Mouse (Mus musculus) urinary bladder, adult 2 months (tissue): ENCODE measurements around the gene Rapgefl1. TPM values are rescaled to one million over a fixed set of nuclear protein-coding genes. Genes with fewer than 3 reads are reported as not detected.

Experiments
- DNase-seq: peaks from one replicate; pipeline ENCODE4 v3.0.0; 2022; ENCODE audit warnings: low spot score
- polyA plus RNA-seq: library from polyadenylated mRNA; depleted of rRNA; stranded (reverse); fragments of >200 nt; gene quantifications from 2 replicates; pipeline ENCODE4 v1.2.3, GENCODE M21; 2012; rRNA removed

The Rapgefl1 gene
- polyA plus RNA-seq, 1 experiment = 56.6 TPM

DNA sequence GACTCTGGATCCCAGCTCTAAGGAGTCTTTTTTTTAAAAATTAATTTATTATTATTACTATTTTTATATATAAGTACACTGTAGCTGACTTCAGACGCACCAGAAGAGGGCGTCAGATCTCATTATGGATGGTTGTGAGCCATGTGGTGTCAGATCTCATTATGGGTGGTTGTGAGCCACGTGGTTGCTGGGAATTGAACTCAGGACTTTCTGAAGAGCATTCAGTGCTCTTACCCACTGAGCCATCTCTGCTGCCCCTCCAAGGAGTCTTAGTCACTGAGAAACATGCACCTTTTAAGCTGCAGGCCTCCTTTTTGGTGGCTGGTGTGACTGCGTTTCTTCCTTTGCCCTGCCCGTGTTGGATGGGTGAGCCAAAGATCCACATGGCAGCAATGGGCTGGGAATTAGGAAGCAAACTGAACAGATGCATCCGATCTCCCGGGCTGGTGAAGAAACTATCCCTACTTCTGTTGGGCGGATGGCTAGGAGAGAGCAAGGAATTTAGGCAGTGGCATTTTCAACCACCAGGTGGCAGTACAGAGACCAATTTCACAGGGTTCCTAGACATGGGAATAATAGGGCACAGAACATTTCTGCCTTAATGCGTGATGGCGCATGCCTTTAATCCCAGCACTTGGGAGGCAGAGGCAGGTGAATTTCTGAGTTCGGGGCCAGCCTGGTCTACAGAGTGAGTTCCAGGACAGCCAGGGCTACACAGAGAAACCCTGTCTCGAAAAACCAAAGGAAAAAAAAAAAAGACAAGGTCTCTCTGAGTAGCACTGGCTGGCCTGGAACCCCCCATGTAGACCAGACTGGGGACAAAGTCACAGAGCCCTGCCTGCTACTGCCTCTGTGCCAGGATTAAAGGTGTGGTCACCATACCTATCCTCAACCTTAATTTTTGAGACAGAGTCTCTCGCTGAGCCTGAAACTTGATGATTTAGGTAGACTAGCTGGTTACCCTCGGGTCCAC, 22.5 kb downstream of the Rapgefl1 start:
- peak; percentile 63 for DNase-seq

DNA sequence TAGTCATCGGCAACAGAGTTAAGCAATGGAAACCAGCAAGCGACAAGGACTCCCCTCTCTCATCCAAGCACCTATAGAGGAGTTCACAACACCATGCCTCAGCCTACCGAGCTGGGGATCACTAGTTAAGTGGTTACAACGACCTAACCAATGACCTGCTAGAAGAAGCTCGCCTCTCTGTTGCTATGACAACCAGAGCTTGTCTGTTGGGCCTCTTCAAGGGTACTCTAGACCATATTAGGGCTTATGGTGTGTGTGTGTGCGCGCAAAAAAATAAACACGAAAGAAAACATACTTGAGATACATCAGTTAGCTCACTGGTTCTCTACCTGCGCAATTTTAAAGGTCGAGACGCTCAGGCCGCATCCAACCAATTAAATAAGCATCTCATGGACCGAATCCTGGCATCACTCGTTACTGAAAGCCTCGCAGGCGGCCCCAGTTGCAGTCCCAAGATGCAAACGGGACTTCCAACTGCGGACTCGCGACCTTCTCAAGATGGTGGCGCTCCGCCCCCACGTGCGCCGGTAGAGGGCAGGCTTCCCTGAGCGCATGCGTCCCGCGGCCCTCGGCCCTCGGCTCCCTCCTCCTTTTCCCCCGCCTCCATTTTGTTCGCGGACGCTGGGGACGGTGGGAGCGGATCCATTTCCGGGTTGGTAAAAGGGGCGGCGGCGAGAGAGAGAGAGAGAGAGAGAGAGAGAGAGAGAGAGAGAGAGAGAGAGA, 26.6 kb downstream of the Rapgefl1 start, which contains the start of gene Wipf2:
TSS of gene Wipf2 (plus strand) at position 611 of the 723 bp plus-strand sequence.
- peak; percentile 90 for DNase-seq

GRCm38 (mm10) chr11:98863751-98864429, 27.3 kb downstream of the Rapgefl1 start:
- peak; percentile 55 for DNase-seq

DNA sequence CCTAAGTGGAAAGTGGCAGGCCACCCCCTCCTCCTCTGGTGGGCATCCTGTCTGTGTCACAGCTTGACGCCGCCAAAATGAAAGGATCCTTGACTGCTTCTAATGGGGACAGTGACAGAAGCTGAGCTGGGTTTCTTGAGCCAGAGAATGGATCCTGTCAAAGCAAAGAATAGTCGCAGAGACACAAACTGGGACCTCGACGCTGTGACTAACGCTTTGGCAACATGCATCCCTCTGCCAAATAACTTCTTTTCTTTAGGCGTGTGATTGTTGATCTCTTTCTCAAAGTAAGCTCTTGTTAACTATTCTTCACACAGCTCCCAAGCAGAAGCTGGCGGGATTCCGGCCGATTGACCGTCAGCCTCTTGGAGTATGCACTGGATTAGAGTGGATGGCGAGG, 30.7 kb downstream of the Rapgefl1 start:
- no peak for DNase-seq

DNA sequence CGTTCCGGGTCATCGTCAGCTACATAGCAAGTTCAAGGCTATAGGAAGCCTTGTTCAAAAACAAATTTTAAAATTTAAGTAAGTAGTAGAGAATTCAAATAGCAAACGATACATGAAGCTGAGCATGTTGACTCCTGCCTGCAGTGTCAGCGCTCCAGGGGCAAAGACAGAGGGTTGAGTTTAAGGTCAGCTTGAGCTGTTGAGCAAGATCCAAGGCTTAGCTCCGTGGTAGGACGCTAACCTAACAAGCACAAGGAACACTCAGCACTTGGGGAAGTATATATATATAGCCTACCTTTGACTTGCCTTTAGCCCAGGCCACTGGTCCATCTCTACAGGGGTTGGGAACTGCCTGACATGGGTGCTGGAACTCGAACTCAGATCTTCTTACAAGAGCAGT, 33.3 kb downstream of the Rapgefl1 start:
- DNase-seq = no peak

GRCm38 (mm10) chr11:98870791-98871190, 34.2 kb downstream of the Rapgefl1 start:
- DNase-seq = no peak

DNA sequence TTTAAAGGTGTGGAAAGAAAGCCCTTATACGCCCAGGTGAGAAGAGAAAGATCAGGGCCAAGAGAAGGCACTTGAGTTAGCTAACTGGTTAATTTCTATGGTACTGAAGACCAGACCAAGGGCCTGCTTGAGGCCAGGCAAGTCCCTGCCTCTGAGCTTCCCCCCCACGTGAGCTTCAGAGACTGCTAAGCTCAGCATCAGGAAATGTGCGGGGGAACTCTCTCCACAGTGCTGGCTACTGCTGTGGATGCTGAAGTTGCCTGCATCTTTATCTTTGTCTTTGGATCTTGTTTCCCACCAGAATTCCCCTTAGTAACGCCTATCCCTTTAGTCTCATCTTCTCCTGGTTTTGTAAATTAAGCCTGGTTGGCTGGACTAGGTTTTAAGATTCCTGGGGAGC, 34.8 kb downstream of the Rapgefl1 start:
- DNase-seq = no peak

GRCm38 (mm10) chr11:98872040-98872439, 35.5 kb downstream of the Rapgefl1 start:
- DNase-seq = no peak

GRCm38 (mm10) chr11:98873900-98874299, 37.3 kb downstream of the Rapgefl1 start:
- no peak for DNase-seq

DNA sequence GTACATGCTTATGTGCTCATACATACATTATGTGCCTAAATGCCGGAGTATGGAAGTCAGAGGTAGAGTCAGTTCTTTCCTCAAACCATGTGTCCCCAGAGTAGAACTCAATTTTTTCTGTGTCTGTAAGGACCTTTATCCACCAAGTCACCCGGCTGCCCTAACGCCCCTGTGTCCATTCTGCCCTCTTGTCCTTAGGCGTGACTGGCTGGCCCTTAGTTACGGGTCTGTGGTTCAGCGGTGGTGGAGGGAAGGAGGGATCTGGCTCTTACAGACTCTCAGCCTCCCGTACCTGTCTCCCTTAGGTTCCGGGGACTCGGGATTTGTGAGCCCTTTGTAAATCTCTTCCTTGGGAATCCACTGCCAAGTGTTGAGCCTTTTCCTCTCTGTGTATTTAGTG, 40.4 kb downstream of the Rapgefl1 start:
- no peak for DNase-seq

DNA sequence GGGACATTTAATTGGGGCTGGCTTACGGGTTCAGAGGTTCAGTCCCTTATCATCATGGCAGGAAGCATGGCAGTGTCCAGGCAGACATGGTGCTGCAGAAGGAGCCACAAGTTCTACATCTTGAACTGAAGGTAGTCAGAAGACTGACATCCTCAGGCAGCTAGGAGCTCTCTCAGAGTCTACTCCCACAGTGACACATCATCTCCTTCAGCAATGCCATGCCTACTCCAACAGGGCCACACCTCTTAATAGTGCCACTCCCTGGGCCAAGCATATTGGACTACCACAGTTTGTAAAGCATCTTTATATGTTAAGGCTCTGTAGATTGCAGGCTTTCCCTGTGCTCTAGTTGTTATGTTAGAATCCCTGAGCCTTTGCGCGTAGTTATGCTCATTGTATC, 51.1 kb downstream of the Rapgefl1 start:
- no peak for DNase-seq

DNA sequence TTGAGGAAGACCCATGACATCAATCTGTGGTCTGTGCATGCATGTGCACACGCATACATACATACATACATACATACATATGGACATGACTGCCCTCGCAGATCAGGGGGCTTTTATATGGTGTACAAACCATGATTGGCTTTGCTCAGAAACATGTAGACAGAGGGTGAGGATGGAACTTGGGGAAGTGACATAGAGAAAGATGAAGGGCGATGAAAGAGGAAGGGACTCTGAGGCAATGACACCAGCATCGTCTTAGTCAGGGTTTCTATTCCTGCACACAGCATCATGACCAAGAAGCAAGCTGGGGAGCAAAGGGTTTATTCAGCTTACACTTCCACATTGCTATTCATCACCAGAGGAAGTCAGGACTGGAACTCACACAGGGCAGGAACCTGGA, 52.5 kb downstream of the Rapgefl1 start:
- no peak for DNase-seq

DNA sequence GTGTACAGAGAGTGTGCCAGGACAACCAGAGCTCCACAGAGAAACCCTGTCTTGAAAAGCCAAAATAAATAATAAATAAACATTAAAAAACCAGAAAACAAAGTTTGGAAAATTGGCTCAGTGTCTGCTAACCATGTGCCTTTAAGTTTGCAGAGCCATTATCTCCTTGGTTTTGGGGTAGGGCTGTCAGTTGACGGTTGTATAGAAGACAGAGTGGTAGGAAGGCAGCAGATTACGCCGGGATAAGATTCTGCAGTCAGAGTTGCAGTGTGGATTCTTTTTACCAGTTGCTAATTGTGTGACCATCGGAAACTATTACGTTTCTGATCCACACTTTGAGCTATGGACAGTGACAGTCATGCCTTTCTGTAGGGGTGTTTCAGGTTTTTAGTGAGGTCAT, 53.4 kb downstream of the Rapgefl1 start:
- no peak for DNase-seq

- no peak for DNase-seq
These were observed 55.8 kb downstream of the Rapgefl1 start for GRCm38 (mm10) chr11:98892426-98892825.

DNA sequence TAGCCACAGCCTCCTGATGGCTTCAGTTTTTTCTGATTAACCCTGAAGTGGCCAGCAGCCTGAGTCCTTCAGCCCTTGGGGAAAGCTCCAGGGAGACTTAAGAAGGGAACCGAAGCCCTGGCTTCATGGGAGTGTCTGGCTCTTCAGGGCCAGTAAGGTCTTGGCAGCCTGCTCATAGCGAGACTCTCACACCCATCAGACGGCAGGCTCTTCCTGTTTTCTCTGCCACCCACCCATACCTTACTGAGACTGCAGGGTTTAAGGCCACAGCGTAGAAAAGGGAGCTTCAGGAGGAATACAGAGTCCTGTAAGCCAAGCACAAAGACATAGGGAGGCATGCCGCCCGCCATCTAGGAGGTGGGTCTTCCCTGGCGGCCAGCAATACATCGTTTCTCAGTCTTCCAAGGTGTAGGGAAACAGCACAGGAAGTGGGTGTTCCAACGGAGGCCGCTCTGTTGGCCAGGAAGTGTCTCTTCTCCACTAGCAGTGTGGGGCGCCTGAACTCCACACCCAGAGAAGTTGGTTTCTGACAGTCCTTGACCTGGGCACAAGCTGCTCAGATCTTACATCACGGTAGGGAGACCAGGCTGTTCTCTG, 64.0 kb downstream of the Rapgefl1 start:
- DNase-seq = no peak

- no peak for DNase-seq
These were observed 66.1 kb downstream of the Rapgefl1 start for GRCm38 (mm10) chr11:98902621-98903245.

Other genes starting within 250 kb of the Rapgefl1 start
- gene Ormdl3, start 249.4 kb upstream of the Rapgefl1 start, polyA plus RNA-seq = 57.6 and 63.7 TPM in 2 replicates
- gene Lrrc3c, start 238.5 kb upstream of the Rapgefl1 start, polyA plus RNA-seq = not detected in 2 replicates
- 0.47 and 0.52 TPM in 2 replicates for gene Gm12355, start 211.1 kb upstream of the Rapgefl1 start, polyA plus RNA-seq
- gene Gsdma3, start 210.4 kb upstream of the Rapgefl1 start, polyA plus RNA-seq = not detected in 2 replicates
- not detected in 2 replicates for gene Gsdma2, start 190.0 kb upstream of the Rapgefl1 start, polyA plus RNA-seq
- 0.72 and 0.87 TPM in 2 replicates for gene Gsdma, start 172.4 kb upstream of the Rapgefl1 start, polyA plus RNA-seq
- 108 and 115 TPM in 2 replicates for gene Psmd3, start 154.2 kb upstream of the Rapgefl1 start, polyA plus RNA-seq
- 0.38 and 0.73 TPM in 2 replicates for gene Csf3, start 135.5 kb upstream of the Rapgefl1 start, polyA plus RNA-seq
- gene Med24, start 107.3 kb upstream of the Rapgefl1 start, polyA plus RNA-seq = 29.6 and 32.8 TPM in 2 replicates
- 62.2 and 88.1 TPM in 2 replicates for gene Thra, start 96.1 kb upstream of the Rapgefl1 start, polyA plus RNA-seq
- 119 and 219 TPM in 2 replicates for gene Nr1d1, start 61.5 kb upstream of the Rapgefl1 start, polyA plus RNA-seq
- gene Msl1, start 41.3 kb upstream of the Rapgefl1 start, polyA plus RNA-seq = 57.0 and 58.7 TPM in 2 replicates
- gene Casc3, start 31.9 kb upstream of the Rapgefl1 start, polyA plus RNA-seq = 24.7 and 29.5 TPM in 2 replicates
- 19.2 and 26.0 TPM in 2 replicates for gene Wipf2, start 26.9 kb downstream of the Rapgefl1 start, polyA plus RNA-seq
- gene Cdc6, start 71.0 kb downstream of the Rapgefl1 start, polyA plus RNA-seq = 2.7 and 3.8 TPM in 2 replicates
- gene Rara, start 91.0 kb downstream of the Rapgefl1 start, polyA plus RNA-seq = 8.5 and 13.7 TPM in 2 replicates
- gene Gjd3, start 146.2 kb downstream of the Rapgefl1 start, polyA plus RNA-seq = 0.55 and 0.87 TPM in 2 replicates
- 4.7 and 6.0 TPM in 2 replicates for gene Top2a, start 187.4 kb downstream of the Rapgefl1 start, polyA plus RNA-seq
- 248 and 341 TPM in 2 replicates for gene Igfbp4, start 204.5 kb downstream of the Rapgefl1 start, polyA plus RNA-seq